Mouse (Mus musculus) liver, adult 2 months (tissue): ENCODE measurements around the gene Samd15. TPM values are rescaled to one million over a fixed set of nuclear protein-coding genes. Genes with fewer than 3 reads are reported as not detected.

Experiments
- DNase-seq: peaks from one replicate; pipeline ENCODE4 v3.0.0-alpha.2; 2011; ENCODE audit warnings: low read depth, low spot score; ENCODE audit errors: extremely low read depth
- H3K27ac ChIP-seq: fragments of 200-500 bp; replicated peaks from 2 replicates; pipeline ENCODE4 v1.5.1; 2012; ENCODE audit warnings: low read depth, mild to moderate bottlenecking, control low read depth, inconsistent platforms, low read length; ENCODE audit not compliant: insufficient read depth
- H3K27me3 ChIP-seq: fragments of 200-500 bp; 2 replicates; pipeline ENCODE4 v1.6.1; 2012; ENCODE audit warnings: mild to moderate bottlenecking, moderate library complexity, low read length, inconsistent platforms; ENCODE audit not compliant: control insufficient read depth, insufficient read depth
- H3K36me3 ChIP-seq: fragments of 200-500 bp; 2 replicates; pipeline ENCODE4 v1.6.1; 2012; ENCODE audit warnings: low read length, inconsistent platforms; ENCODE audit not compliant: control insufficient read depth, insufficient read depth
- H3K4me1 ChIP-seq: fragments of 200-500 bp; 2 replicates; pipeline ENCODE4 v1.6.1; 2011; ENCODE audit warnings: low read length; ENCODE audit not compliant: control insufficient read depth, insufficient read depth
- H3K4me3 ChIP-seq: fragments of 200-500 bp; 2 replicates; pipeline ENCODE4 v1.5.1; 2011; ENCODE audit warnings: low read depth, mild to moderate bottlenecking, control low read depth, low read length, moderate library complexity; ENCODE audit not compliant: insufficient read depth
- H3K79me2 ChIP-seq: fragments of 200-500 bp; 2 replicates; pipeline ENCODE4 v1.6.1; 2012; ENCODE audit warnings: inconsistent platforms, mild to moderate bottlenecking, low read length, moderate library complexity; ENCODE audit not compliant: control insufficient read depth, insufficient read depth
- H3K9ac ChIP-seq: fragments of 200-500 bp; 2 replicates; pipeline ENCODE4 v1.6.1; 2012; ENCODE audit warnings: low read depth, mild to moderate bottlenecking, control low read depth, inconsistent platforms, low read length
- CTCF ChIP-seq: fragments of 200-500 bp; IDR thresholded peaks from 2 replicates; pipeline ENCODE4 v1.5.1; 2011; ENCODE audit warnings: low read depth, low read length, control low read depth
- POLR2A ChIP-seq: fragments of 200-500 bp; IDR thresholded peaks from 2 replicates; pipeline ENCODE4 v1.6.1; 2011; ENCODE audit warnings: low read length, control low read depth; ENCODE audit not compliant: insufficient read depth; ENCODE audit errors: extremely low read depth
- WGBS: fragments of 180-500 bp; shearing (Covaris S2); methylation state at CpG from one replicate; pipeline ENCODE4 v1.1.7; 2018; 5-methylcytosine and 5-hydroxymethylcytosine counted together
- polyA plus RNA-seq: library from polyadenylated mRNA; depleted of rRNA; stranded (reverse); fragments of >200 nt; gene quantifications from 2 replicates; pipeline ENCODE4 v1.2.3, GENCODE M21; 2012; rRNA removed
- total RNA-seq: library from RNA; depleted of rRNA; stranded (reverse); fragments of >200 nt; gene quantifications from 2 replicates; pipeline ENCODE4 v1.2.3, GENCODE M21; 2014; rRNA removed

Samd15 gene
- total and polyA plus RNA-seq, 2 experiments: not detected

- Histone ChIP-seq H3K27ac (no peak within 1 kb of the TSS), H3K79me2 (no peaks in the 10 kb centered on the region), H3K27me3 (no peaks in the 10 kb centered on the region), H3K4me1 (no peaks in the 10 kb centered on the region), H3K4me3 (no peak within 1 kb of the TSS), H3K36me3 (peaks cover 32% of the 10 kb centered on the region), H3K9ac (no peak within 1 kb of the TSS)
- 93% methylated on average over 1 of the region's 1 CpGs for WGBS
- no peak for DNase-seq
- TF ChIP-seq CTCF (no peak), POLR2A (no peak)
These were observed 39.1 kb downstream of the Samd15 start, which contains the start of gene Noxred1 for GRCm38 (mm10) chr12:87238632-87239031. Gene Noxred1 (minus strand): TSS chr12:87238732.

DNA sequence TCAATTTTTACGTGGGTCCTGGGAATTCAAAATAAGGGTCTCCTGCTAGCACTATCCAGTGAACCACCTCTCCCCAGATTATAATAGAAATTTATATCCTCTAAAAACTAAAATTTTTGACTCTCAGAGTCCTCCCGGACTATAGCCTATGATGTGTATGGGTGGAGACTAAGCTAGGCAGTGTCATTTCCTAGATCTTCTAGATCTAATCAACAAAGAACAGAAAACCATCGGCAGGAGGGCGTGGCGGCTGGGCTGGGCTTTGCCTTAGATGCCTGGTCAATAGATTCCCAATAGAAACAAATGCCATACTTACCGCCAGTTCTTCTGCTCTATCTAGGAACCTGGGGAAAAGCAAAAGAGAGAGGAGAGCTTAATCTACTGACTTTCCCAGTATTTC lies 50.6 kb downstream of the Samd15 start:
- Histone ChIP-seq H3K4me3 (no peak overlapping the region), H3K4me1 (no peaks in the 10 kb centered on the region), H3K79me2 (no peaks in the 10 kb centered on the region), H3K9ac (no peak overlapping the region), H3K36me3 (peaks cover 69% of the 10 kb centered on the region), H3K27ac (no peak overlapping the region), H3K27me3 (no peaks in the 10 kb centered on the region)
- no peak for DNase-seq
- TF ChIP-seq CTCF (no peak), POLR2A (no peak)
- 91% methylated on average over 6 of the region's 6 CpGs for WGBS

GRCm38 (mm10) chr12:87253878-87254277 lies 54.4 kb downstream of the Samd15 start:
- Histone ChIP-seq H3K79me2 (no peaks in the 10 kb centered on the region), H3K36me3 (peaks cover 72% of the 10 kb centered on the region), H3K27ac (no peak overlapping the region), H3K27me3 (no peaks in the 10 kb centered on the region), H3K4me3 (no peak overlapping the region), H3K4me1 (no peaks in the 10 kb centered on the region), H3K9ac (no peak overlapping the region)
- TF ChIP-seq CTCF: no peak
- no peak for TF ChIP-seq POLR2A
- no peak for DNase-seq
- whole genome bisulfite sequencing: 96% methylated on average over 6 of the region's 6 CpGs

DNA sequence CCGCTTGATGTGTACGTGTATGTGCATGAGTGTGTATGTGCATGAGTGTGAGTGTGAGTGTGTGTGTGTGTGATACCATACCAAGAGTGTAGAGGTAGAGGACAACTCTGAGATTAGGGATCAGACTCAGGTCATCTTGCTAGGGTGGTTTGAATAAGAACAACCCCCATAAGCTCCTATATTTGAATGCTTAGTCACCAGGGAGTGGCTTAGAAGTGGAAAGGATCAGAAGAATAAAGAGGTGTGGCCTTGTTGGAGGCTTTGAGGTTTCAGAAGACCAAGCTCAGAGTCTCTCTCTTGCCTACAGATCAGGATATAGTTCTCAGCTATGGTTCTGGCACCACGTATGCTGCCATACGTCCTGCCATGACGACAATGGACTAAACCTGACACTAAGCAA lies 57.1 kb downstream of the Samd15 start:
- Histone ChIP-seq H3K4me3 (no peak overlapping the region), H3K27me3 (no peaks in the 10 kb centered on the region), H3K9ac (no peak overlapping the region), H3K36me3 (peaks cover 65% of the 10 kb centered on the region), H3K27ac (no peak overlapping the region), H3K79me2 (no peaks in the 10 kb centered on the region), H3K4me1 (no peaks in the 10 kb centered on the region)
- 93% methylated on average over 5 of the region's 5 CpGs for WGBS
- no peak for DNase-seq
- TF ChIP-seq CTCF (no peak), POLR2A (no peak)

DNA sequence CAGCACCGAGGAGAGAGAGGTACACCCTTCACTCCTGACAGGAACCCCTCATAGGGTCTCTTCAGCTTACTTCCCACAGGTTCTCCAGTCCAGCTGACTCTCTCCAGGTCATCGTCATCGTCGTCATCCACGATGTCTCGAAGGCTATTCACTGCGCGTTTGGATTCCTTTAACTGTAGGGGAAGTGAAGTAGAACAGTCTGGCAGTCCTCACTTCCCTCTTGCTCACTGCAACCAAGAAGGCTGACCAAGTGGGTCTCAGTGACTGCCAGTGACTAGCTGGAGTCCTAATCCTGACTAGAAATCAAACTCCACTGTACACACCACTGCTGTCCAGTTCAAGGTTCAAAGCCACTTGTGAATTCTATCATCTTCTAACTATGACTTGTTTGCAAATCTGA lies 61.0 kb downstream of the Samd15 start:
- Histone ChIP-seq H3K27me3 (no peaks in the 10 kb centered on the region), H3K79me2 (no peaks in the 10 kb centered on the region), H3K4me3 (no peak overlapping the region), H3K9ac (no peak overlapping the region), H3K27ac (no peak overlapping the region), H3K36me3 (peaks cover 45% of the 10 kb centered on the region), H3K4me1 (no peaks in the 10 kb centered on the region)
- TF ChIP-seq POLR2A (no peak), CTCF (no peak)
- 94% methylated on average over 8 of the region's 8 CpGs for WGBS
- DNase-seq: no peak

Other genes starting within 250 kb of the Samd15 start
- not detected in 2 replicates for gene Zdhhc22, start 209.3 kb upstream of the Samd15 start, total RNA-seq
- not detected in 2 replicates for gene Zdhhc22, start 209.3 kb upstream of the Samd15 start, polyA plus RNA-seq
- gene Tmem63c, start 178.4 kb upstream of the Samd15 start, total RNA-seq: not detected in 2 replicates
- gene Tmem63c, start 178.4 kb upstream of the Samd15 start, polyA plus RNA-seq: not detected in 2 replicates
- gene Ngb, start 97.2 kb upstream of the Samd15 start, total RNA-seq: 0.13 and 0.18 TPM in 2 replicates
- gene Ngb, start 97.2 kb upstream of the Samd15 start, polyA plus RNA-seq: 0.19 and 0.23 TPM in 2 replicates
- gene Gstz1, start 52.6 kb upstream of the Samd15 start, total RNA-seq: 915 and 1,082 TPM in 2 replicates
- gene Gstz1, start 52.6 kb upstream of the Samd15 start, polyA plus RNA-seq: 816 and 942 TPM in 2 replicates
- gene Pomt2, start 51.8 kb upstream of the Samd15 start, total RNA-seq: 11.6 and 16.2 TPM in 2 replicates
- 13.0 and 14.7 TPM in 2 replicates for gene Pomt2, start 51.8 kb upstream of the Samd15 start, polyA plus RNA-seq
- gene Tmed8, start 731 bp downstream of the Samd15 start, total RNA-seq: 1.5 and 1.6 TPM in 2 replicates
- 0.71 and 0.77 TPM in 2 replicates for gene Tmed8, start 731 bp downstream of the Samd15 start, polyA plus RNA-seq
- gene Noxred1, start 39.0 kb downstream of the Samd15 start, total RNA-seq: 0.34 TPM in 1 of 2 replicates, not detected in the other
- gene Noxred1, start 39.0 kb downstream of the Samd15 start, polyA plus RNA-seq: 0.21 and 0.23 TPM in 2 replicates
- 17.4 and 17.5 TPM in 2 replicates for gene Vipas39, start 66.5 kb downstream of the Samd15 start, total RNA-seq
- 9.2 and 13.3 TPM in 2 replicates for gene Vipas39, start 66.5 kb downstream of the Samd15 start, polyA plus RNA-seq
- gene Ahsa1, start 66.8 kb downstream of the Samd15 start, total RNA-seq: 88.0 and 92.9 TPM in 2 replicates
- gene Ahsa1, start 66.8 kb downstream of the Samd15 start, polyA plus RNA-seq: 67.4 and 76.9 TPM in 2 replicates
- 0.18 and 0.27 TPM in 2 replicates for gene Ism2, start 100.0 kb downstream of the Samd15 start, total RNA-seq
- 0.28 and 0.60 TPM in 2 replicates for gene Ism2, start 100.0 kb downstream of the Samd15 start, polyA plus RNA-seq
- 13.8 and 14.4 TPM in 2 replicates for gene Sptlc2, start 188.6 kb downstream of the Samd15 start, total RNA-seq
- 4.3 and 6.5 TPM in 2 replicates for gene Sptlc2, start 188.6 kb downstream of the Samd15 start, polyA plus RNA-seq
- 25.3 and 29.7 TPM in 2 replicates for gene Slirp, start 244.2 kb downstream of the Samd15 start, total RNA-seq
- 11.1 and 15.6 TPM in 2 replicates for gene Slirp, start 244.2 kb downstream of the Samd15 start, polyA plus RNA-seq
- gene Alkbh1, start 244.3 kb downstream of the Samd15 start, total RNA-seq: 8.4 and 10.3 TPM in 2 replicates
- gene Alkbh1, start 244.3 kb downstream of the Samd15 start, polyA plus RNA-seq: 4.9 and 11.1 TPM in 2 replicates